Mouse (Mus musculus): Measurements from ENCODE around the gene Slit1.

DNA sequence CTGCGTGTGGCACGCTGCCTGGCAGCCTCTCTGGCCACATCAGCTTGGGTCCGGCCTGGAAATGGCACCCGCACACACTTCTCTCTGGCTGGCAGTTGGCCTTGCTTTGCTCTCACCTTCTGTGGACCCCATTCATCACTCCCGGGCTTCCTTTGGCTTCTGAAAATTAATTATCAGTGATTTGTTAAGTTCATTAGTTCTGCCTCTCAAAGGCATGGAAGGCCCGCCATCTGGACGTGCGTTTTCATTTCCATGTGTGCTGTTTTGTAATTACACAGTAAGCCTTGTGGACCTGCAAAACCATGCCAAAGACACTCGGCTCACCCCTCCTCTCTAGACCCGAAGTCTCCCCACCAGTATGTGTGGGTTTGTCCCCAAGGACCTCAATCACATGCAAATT, 53.4 kb downstream of the Slit1 start:
- TF ChIP-seq CTCF (IDR thresholded peaks at IDR 0.05; ENCODE audit: borderline replicate concordance, control insufficient read depth, extremely low read depth, insufficient read depth, low read length, poor library complexity) (no peak), POLR2A (IDR thresholded peaks at IDR 0.05; ENCODE audit: control insufficient read depth, extremely low read depth, insufficient read depth, low read length, poor library complexity) (no peak)
